Mouse (Mus musculus): ENCODE results near the gene Syce1l. TPM values are rescaled to one million over a fixed set of nuclear protein-coding genes. Genes with fewer than 3 reads are reported as not detected.

The Syce1l gene
- polyA plus RNA-seq (2021; fragmentation: Nextera tagmentation): not detected in 2 replicates
- long read RNA-seq, experiment 1: 0 reads
- long read RNA-seq, experiment 2: 0 reads

DNA sequence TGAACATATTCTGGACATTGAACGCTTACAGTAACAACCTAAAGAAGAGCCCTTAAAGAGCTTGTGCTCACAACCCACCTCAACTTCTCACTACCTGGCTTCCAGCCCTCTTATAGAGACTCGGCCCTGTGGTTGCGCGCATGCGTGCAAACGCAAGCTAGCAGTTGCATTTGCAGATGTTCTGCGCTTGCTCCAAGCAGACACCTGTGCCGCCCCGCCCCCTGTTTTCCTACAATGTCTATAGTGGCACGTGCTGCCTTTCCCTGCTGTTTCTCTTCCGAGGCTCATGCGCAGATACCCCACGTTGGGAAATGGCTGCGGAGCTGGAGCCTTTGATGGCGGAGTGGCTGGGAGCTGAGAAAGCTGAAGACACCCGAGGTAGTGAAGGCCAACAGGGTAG is at the start of gene Syce1l:
Gene Syce1l (plus strand): TSS at position 288 of the 400 bp plus-strand sequence.

DNA sequence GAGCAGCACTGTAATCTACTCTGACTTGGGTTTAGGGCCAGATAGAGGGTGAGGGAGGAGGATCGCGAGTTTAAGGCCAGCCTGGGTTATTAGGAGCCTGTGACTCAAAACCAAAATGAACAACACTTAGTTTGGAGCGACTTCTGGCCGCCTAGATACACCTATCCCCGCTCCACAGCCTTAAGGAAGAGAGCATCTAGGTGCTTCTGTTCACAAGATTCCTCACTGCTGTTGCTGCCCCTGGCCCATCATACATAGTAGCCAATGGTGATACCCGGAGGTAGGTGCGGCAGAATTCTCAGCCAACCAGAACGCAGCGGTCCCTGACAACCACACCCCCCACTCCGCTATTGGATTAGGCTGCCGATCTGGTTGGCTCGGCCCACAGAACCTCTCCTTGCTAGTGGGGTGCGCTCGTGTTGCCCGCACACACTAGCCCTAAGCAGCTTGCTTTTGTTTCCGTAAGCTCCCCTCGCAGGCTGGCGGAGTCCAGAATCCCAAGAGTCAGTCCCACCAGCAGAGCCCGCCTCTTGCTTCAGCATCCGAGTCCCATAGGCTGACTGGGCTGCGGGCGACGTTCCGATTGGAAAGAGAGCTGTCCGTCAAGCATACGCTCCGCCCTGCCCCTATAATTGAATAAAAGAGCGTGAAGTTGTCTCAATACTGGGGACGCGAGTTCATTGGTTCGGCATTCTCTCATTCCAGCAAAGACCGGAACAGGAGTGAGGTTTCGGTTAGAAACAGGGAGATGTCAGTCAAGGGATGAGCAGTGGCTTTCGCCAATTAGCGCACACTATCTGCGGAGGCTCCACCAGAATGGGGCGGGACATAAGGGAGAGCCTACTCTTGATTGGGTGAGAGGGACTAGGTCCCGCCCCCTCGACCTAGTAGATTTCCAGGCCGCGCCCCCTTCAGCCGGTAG is 8.1 kb upstream of the Syce1l start, which contains the start of gene Mon1b:
Gene Mon1b (plus strand): TSS at position 918 of the 922 bp plus-strand sequence.

Other genes with a start within 250 kb of the Syce1l start
- gene Mon1b, start 7.6 kb upstream of the Syce1l start, polyA plus RNA-seq (2021; fragmentation: Nextera tagmentation): 9.4 and 10.4 TPM in 2 replicates
- 0.06 and 0.14 TPM in 2 replicates for gene Adamts18, start 205.5 kb downstream of the Syce1l start, polyA plus RNA-seq (2021; fragmentation: Nextera tagmentation)